Mouse (Mus musculus): Measurements from ENCODE around the gene Smc3. TPM values are rescaled to one million over a fixed set of nuclear protein-coding genes. Genes with fewer than 3 reads are reported as not detected.

Smc3 gene
- total RNA-seq, 1 experiment: 76.0 TPM

DNA sequence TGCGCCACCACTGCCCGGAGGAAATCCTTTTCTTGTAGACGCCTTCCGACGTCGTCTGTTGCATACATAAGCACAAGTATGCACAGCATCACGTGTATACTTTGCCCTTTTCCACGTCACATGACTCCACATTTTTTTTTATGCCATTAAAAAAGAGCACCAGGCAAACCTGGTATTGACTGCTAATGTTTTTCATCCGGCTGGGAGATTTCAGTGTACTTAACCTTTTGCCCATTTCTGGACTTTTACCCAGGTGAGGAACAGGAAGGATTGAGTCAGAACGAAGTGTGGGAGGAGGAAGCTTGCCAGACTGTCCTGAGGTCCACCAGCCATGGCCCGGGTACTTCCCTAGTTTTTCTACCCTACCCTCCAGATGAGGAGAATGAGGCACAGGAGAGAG is 45.8 kb upstream of the Smc3 start:
- TF ChIP-seq ZNF384 (IDR thresholded peaks at IDR 0.05; ENCODE audit: low read depth, low read length): no peak
- TF ChIP-seq CHD2 (IDR thresholded peaks at IDR 0.05; ENCODE audit: low read depth, low read length): no peak
- TF ChIP-seq HCFC1 (IDR thresholded peaks at IDR 0.05; ENCODE audit: borderline replicate concordance, insufficient read depth, low read length): no peak
- no peak for TF ChIP-seq MAFK (IDR thresholded peaks at IDR 0.05; ENCODE audit: insufficient read depth, low read depth, low read length)
- Histone ChIP-seq H3K4me1 (ENCODE audit: control insufficient read depth in 2 of 2, insufficient read depth in 2 of 2, low read length in 2 of 2, poor library complexity in 1 of 2) (peaks cover 11 to 41% of the 10 kb centered on the region in 2 experiments), H3K27ac (ENCODE audit: insufficient read depth, low read depth, low read length, poor library complexity, severe bottlenecking) (no peak overlapping the region)

DNA sequence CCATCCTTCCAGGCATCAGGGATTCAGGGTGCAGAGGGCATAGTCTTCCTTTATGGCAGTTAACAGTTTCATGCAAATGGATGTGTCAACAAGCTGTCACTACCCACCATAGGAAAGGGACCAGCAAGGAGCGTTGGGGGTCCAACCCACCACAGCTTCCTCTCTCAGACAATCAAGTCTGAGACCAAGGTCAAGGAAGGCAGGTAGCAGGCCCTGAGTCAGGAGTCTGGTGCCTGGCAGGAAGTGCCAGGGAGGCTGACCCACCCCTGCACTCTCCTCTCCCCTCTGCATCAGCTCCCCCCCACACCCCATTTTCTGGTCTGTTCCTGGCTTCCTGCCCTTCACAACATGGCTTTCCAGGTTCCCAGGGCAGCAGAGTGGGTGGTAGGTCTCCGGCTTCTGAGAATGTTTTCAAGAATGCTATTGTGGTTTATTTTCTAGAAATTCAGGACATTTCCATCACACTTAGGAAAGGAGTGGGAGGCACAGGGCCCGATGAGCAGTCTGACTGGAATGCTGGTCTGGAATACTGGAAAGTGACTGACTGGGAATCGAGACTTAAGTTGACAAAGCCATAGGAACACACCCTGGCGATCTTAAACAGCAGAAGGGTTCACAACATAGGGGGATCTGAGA is 45.1 kb upstream of the Smc3 start:
- Histone ChIP-seq H3K4me1 (ENCODE audit: control insufficient read depth in 2 of 2, insufficient read depth in 2 of 2, low read length in 2 of 2, poor library complexity in 1 of 2) (peaks cover 11 to 41% of the 10 kb centered on the region in 2 experiments), H3K27ac (ENCODE audit: insufficient read depth, low read depth, low read length, poor library complexity, severe bottlenecking) (no peak overlapping the region; the same call in 1 of the 2 replicates)
- TF ChIP-seq HCFC1 (IDR thresholded peaks at IDR 0.05; ENCODE audit: borderline replicate concordance, insufficient read depth, low read length) (no peak), CHD2 (IDR thresholded peaks at IDR 0.05; ENCODE audit: low read depth, low read length) (no peak), MAFK (IDR thresholded peaks at IDR 0.05; ENCODE audit: insufficient read depth, low read depth, low read length) (no peak), ZC3H11A (IDR thresholded peaks at IDR 0.05; ENCODE audit: borderline replicate concordance, low read depth, low read length) (no peak), ZNF384 (IDR thresholded peaks at IDR 0.05; ENCODE audit: low read depth, low read length) (no peak)

More for the DNA sequence above, 45.8 kb upstream of the Smc3 start:
- in situ Hi-C loops (cut with MboI; ENCODE audit: low sequenced_read_pairs in 2 of 2, unreplicated experiment in 2 of 2): no loop called here
- Histone ChIP-seq H3K4me3 (ENCODE audit: insufficient read depth in 1 of 2, low read depth in 1 of 2, low read length in 2 of 2, poor library complexity in 1 of 2, severe bottlenecking in 1 of 2) (no peak overlapping the region), H3K9me3 (ENCODE audit: control insufficient read depth, insufficient read depth, low read depth, low read length) (no peaks in the 10 kb centered on the region), H3K9ac (ENCODE audit: insufficient read depth, low read depth, low read length, poor library complexity, severe bottlenecking) (no peak overlapping the region), H3K36me3 (ENCODE audit: control insufficient read depth, insufficient read depth, low read length, poor library complexity, severe bottlenecking) (no peaks in the 10 kb centered on the region)
- no peak for DNase-seq (ENCODE audit: low read depth, low spot score)

DNA sequence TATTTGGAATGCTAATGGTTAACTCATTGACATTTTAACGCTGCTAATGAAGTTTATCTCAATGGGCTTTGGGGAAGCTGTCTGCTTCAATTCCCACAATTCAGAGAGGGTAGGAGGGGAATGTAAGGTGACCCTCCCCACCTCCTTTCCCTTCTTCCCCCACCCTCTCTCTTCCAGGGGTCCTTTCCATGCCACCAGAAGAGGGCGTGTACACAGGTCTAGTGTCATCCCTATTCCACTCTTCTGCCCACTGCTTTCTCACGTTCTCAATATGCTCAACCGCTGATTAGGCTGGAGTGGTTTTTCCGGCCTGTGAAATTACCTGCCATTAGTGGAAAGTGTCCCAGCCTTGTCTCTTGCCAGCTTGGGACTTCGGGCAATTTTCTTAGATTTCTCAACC is 43.4 kb upstream of the Smc3 start:
- in situ Hi-C loops (cut with MboI; ENCODE audit: low sequenced_read_pairs in 2 of 2, unreplicated experiment in 2 of 2): no loop called here
- H3K9ac ChIP-seq (ENCODE audit: insufficient read depth, low read depth, low read length, poor library complexity, severe bottlenecking): no peak overlapping the region

More for the DNA sequence above, 45.1 kb upstream of the Smc3 start:
- Histone ChIP-seq H3K9me3 (ENCODE audit: control insufficient read depth, insufficient read depth, low read depth, low read length) (no peaks in the 10 kb centered on the region), H3K9ac (ENCODE audit: insufficient read depth, low read depth, low read length, poor library complexity, severe bottlenecking) (no peak overlapping the region), H3K4me3 (ENCODE audit: insufficient read depth in 1 of 2, low read depth in 1 of 2, low read length in 2 of 2, poor library complexity in 1 of 2, severe bottlenecking in 1 of 2) (no peak overlapping the region), H3K36me3 (ENCODE audit: control insufficient read depth, insufficient read depth, low read length, poor library complexity, severe bottlenecking) (no peaks in the 10 kb centered on the region)
- in situ Hi-C loops (cut with MboI; ENCODE audit: low sequenced_read_pairs in 2 of 2, unreplicated experiment in 2 of 2): no loop called here
- DNase-seq (ENCODE audit: low read depth, low spot score): no peak

DNA sequence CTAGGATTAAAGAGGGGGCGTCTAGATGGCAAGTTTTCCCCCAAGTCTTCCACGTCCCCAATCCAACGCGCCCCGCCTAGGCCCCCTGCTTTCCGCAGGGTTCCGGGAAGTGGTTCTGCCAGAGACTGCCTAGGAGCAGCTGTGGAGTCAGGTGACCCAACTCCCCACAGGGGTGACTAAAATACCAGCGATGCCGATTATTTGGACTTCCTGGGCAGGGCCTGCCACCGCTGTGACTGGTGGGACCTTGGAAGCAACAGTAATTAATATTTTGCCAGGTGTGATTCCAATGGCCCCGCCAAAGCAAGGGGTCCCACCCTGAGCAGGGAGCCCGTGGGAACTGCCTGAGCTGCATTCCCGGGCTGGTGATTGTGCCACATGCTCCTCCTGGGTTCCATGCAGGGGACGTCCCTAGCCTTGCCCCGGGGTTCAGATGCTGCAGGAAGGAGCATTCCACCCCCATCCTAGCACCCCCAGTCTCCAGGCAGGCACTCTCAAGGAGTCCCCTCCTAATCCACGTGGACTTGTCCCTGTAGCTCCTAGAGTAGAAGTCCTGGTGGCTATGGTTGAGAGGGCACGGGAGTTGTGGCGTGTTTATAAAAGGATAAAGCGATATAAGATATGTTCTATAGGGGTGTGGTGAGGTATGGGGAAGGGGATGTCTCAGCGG is 42.8 kb upstream of the Smc3 start:
- Histone ChIP-seq H3K9me3 (ENCODE audit: control insufficient read depth, insufficient read depth, low read depth, low read length) (no peaks in the 10 kb centered on the region), H3K27ac (ENCODE audit: insufficient read depth, low read depth, low read length, poor library complexity, severe bottlenecking) (peak overlapping the region; percentile 74; the same call in 1 of the 2 replicates), H3K36me3 (ENCODE audit: control insufficient read depth, insufficient read depth, low read length, poor library complexity, severe bottlenecking) (no peaks in the 10 kb centered on the region), H3K4me3 (ENCODE audit: insufficient read depth in 1 of 2, low read depth in 1 of 2, low read length in 2 of 2, poor library complexity in 1 of 2, severe bottlenecking in 1 of 2) (peak overlapping the region; percentile 41 to 52), H3K4me1 (ENCODE audit: control insufficient read depth in 2 of 2, insufficient read depth in 2 of 2, low read length in 2 of 2, poor library complexity in 1 of 2) (peaks cover 8 to 35% of the 10 kb centered on the region in 2 experiments), H3K9ac (ENCODE audit: insufficient read depth, low read depth, low read length, poor library complexity, severe bottlenecking) (peak overlapping the region; percentile 54)
- no peak for TF ChIP-seq ZNF384 (IDR thresholded peaks at IDR 0.05; ENCODE audit: low read depth, low read length)
- TF ChIP-seq MAFK (IDR thresholded peaks at IDR 0.05; ENCODE audit: insufficient read depth, low read depth, low read length): no peak
- TF ChIP-seq CHD2 (IDR thresholded peaks at IDR 0.05; ENCODE audit: low read depth, low read length): no peak
- TF ChIP-seq HCFC1 (IDR thresholded peaks at IDR 0.05; ENCODE audit: borderline replicate concordance, insufficient read depth, low read length): no peak
- TF ChIP-seq ZC3H11A (IDR thresholded peaks at IDR 0.05; ENCODE audit: borderline replicate concordance, low read depth, low read length): no peak
- DNase-seq (ENCODE audit: low read depth, low spot score): no peak
- in situ Hi-C loops (cut with MboI; ENCODE audit: low sequenced_read_pairs in 2 of 2, unreplicated experiment in 2 of 2): no loop called here

More for the DNA sequence above, 43.4 kb upstream of the Smc3 start:
- TF ChIP-seq ZC3H11A (IDR thresholded peaks at IDR 0.05; ENCODE audit: borderline replicate concordance, low read depth, low read length): no peak
- TF ChIP-seq MAFK (IDR thresholded peaks at IDR 0.05; ENCODE audit: insufficient read depth, low read depth, low read length): no peak
- DNase-seq (ENCODE audit: low read depth, low spot score): no peak
- H3K27ac ChIP-seq (ENCODE audit: insufficient read depth, low read depth, low read length, poor library complexity, severe bottlenecking): peak overlapping the region; percentile 74
- peaks cover 8 to 39% of the 10 kb centered on the region in 2 experiments for H3K4me1 ChIP-seq (ENCODE audit: control insufficient read depth in 2 of 2, insufficient read depth in 2 of 2, low read length in 2 of 2, poor library complexity in 1 of 2)
- no peaks in the 10 kb centered on the region for H3K36me3 ChIP-seq (ENCODE audit: control insufficient read depth, insufficient read depth, low read length, poor library complexity, severe bottlenecking)
- no peaks in the 10 kb centered on the region for H3K9me3 ChIP-seq (ENCODE audit: control insufficient read depth, insufficient read depth, low read depth, low read length)
- H3K4me3 ChIP-seq (ENCODE audit: insufficient read depth in 1 of 2, low read depth in 1 of 2, low read length in 2 of 2, poor library complexity in 1 of 2, severe bottlenecking in 1 of 2): peak overlapping the region; percentile 23 to 52; a peak in 3 of 4 replicates

Data from ES-E14 (cell line).